Mouse (Mus musculus) CH12.LX (cell line): ENCODE results near the gene Uox. TPM values are rescaled to one million over a fixed set of nuclear protein-coding genes. Genes with fewer than 3 reads are reported as not detected.

Experiments used
- DNase-seq: peaks from one replicate; pipeline ENCODE4 v3.0.0-alpha.2; 2013; ENCODE audit errors: extremely low read depth
- H3K27ac ChIP-seq: 2 replicates; pipeline ENCODE4 v1.5.1; 2012; ENCODE audit warnings: low read depth, mild to moderate bottlenecking, control low read depth, moderate library complexity; ENCODE audit not compliant: insufficient read depth
- H3K27me3 ChIP-seq: replicated peaks from 2 replicates; pipeline ENCODE3; 2012; ENCODE audit warnings: inconsistent platforms
- H3K36me3 ChIP-seq, 2 experiments: replicated peaks in 1 of 2; 2 replicates each; pipeline versions ENCODE3 to v1.6.1; 2012; ENCODE audit warnings: inconsistent platforms in 1 of 2, low read length in 1 of 2, mild to moderate bottlenecking in 1 of 2, mixed read lengths in 1 of 2, moderate library complexity in 1 of 2; ENCODE audit not compliant: control insufficient read depth in 1 of 2, insufficient read depth in 1 of 2
- H3K4me1 ChIP-seq, 2 experiments: 2 replicates each; pipeline ENCODE4 v1.6.1; 2012; ENCODE audit warnings: inconsistent platforms in 1 of 2, moderate library complexity in 1 of 2; ENCODE audit not compliant: insufficient read depth in 2 of 2, control insufficient read depth in 1 of 2
- H3K4me2 ChIP-seq: 2 replicates; pipeline ENCODE4 v1.6.1; 2012; ENCODE audit warnings: low read depth, mild to moderate bottlenecking, control low read depth; ENCODE audit not compliant: poor library complexity, insufficient read depth, severe bottlenecking
- H3K4me3 ChIP-seq, 3 experiments: fragments of 150-350 bp in 1 of 3; sonication (generic) in 1 of 3; replicated peaks in 1 of 3; 2 replicates each; pipeline versions ENCODE3 to v1.5.1; 2011 to 2012; ENCODE audit warnings: low read depth in 2 of 3, low read length in 2 of 3, mild to moderate bottlenecking in 2 of 3, moderate library complexity in 2 of 3, control low read depth in 1 of 3, improper control_type of control experiment in 1 of 3, inconsistent platforms in 1 of 3, mixed read lengths in 1 of 3; ENCODE audit not compliant: poor library complexity in 1 of 3
- H3K79me2 ChIP-seq: replicated peaks from 2 replicates; pipeline ENCODE4 v1.6.1; 2012; ENCODE audit warnings: mild to moderate bottlenecking, moderate library complexity; ENCODE audit not compliant: control insufficient read depth, poor library complexity, insufficient read depth, severe bottlenecking; ENCODE audit errors: extremely low read depth
- H3K9ac ChIP-seq: 2 replicates; pipeline ENCODE4 v1.6.1; 2012; ENCODE audit warnings: low read depth, mild to moderate bottlenecking, control low read depth, moderate library complexity; ENCODE audit not compliant: insufficient read depth
- H3K9me3 ChIP-seq: replicated peaks from 2 replicates; pipeline ENCODE3; 2012; ENCODE audit warnings: low read length, inconsistent platforms, mixed read lengths
- BHLHE40 ChIP-seq: IDR thresholded peaks from 2 replicates; pipeline ENCODE4 v1.6.1; 2011; ENCODE audit warnings: mild to moderate bottlenecking, low read depth, low read length, improper control_type of control experiment
- E2F4 ChIP-seq: IDR thresholded peaks from 2 replicates; pipeline ENCODE4 v1.6.1; 2011; ENCODE audit warnings: low read depth, low read length, improper control_type of control experiment; ENCODE audit not compliant: insufficient replicate concordance
- ELF1 ChIP-seq: IDR thresholded peaks from 2 replicates; pipeline ENCODE4 v1.6.1; 2014; ENCODE audit warnings: low read depth, mild to moderate bottlenecking, inconsistent platforms, low read length, improper control_type of control experiment
- IRF4 ChIP-seq: IDR thresholded peaks from 2 replicates; pipeline ENCODE4 v1.6.1; 2014; ENCODE audit warnings: low read depth, mild to moderate bottlenecking, inconsistent platforms, low read length, improper control_type of control experiment
- JUN ChIP-seq: IDR thresholded peaks from 2 replicates; pipeline ENCODE4 v1.6.1; 2011; ENCODE audit warnings: low read depth, mild to moderate bottlenecking, low read length, improper control_type of control experiment, moderate library complexity; ENCODE audit not compliant: insufficient read depth
- JUND ChIP-seq: conservative IDR thresholded peaks from 2 replicates; pipeline ENCODE4 v1.6.1; 2011; ENCODE audit warnings: low read depth, low read length, improper control_type of control experiment
- MAX ChIP-seq: IDR thresholded peaks from 2 replicates; pipeline ENCODE4 v1.6.1; 2011; ENCODE audit warnings: low read length, improper control_type of control experiment
- MAZ ChIP-seq: IDR thresholded peaks from 2 replicates; pipeline ENCODE4 v1.6.1; 2012; ENCODE audit warnings: low read depth, mild to moderate bottlenecking, inconsistent platforms, low read length, improper control_type of control experiment, moderate library complexity
- MXI1 ChIP-seq: IDR thresholded peaks from 2 replicates; pipeline ENCODE4 v1.6.1; 2011; ENCODE audit warnings: mild to moderate bottlenecking, low read depth, low read length, improper control_type of control experiment
- NELFE ChIP-seq: IDR thresholded peaks from 2 replicates; pipeline ENCODE4 v1.6.1; 2011; ENCODE audit warnings: low read depth, low read length, improper control_type of control experiment
- PAX5 ChIP-seq: IDR thresholded peaks from 2 replicates; pipeline ENCODE4 v1.6.1; 2012; ENCODE audit warnings: low read length, inconsistent platforms, mixed read lengths
- RCOR1 ChIP-seq: conservative IDR thresholded peaks from 2 replicates; pipeline ENCODE4 v1.6.1; 2012; ENCODE audit warnings: low read depth, mild to moderate bottlenecking, inconsistent platforms, low read length, improper control_type of control experiment
- TCF12 ChIP-seq: IDR thresholded peaks from 2 replicates; pipeline ENCODE4 v1.6.1; 2014; ENCODE audit warnings: low read depth, mild to moderate bottlenecking, inconsistent platforms, low read length, improper control_type of control experiment
- USF1 ChIP-seq: IDR thresholded peaks from 2 replicates; pipeline ENCODE4 v1.6.1; 2014; ENCODE audit warnings: low read depth, mild to moderate bottlenecking, inconsistent platforms, low read length, improper control_type of control experiment
- ZKSCAN1 ChIP-seq: IDR thresholded peaks from 2 replicates; pipeline ENCODE4 v1.6.1; 2012; ENCODE audit warnings: low read depth, inconsistent platforms, low read length, improper control_type of control experiment, borderline replicate concordance
- dilution Hi-C: fragments of 300-500 bp; cut with MboI; formaldehyde crosslinking; loops from 2 replicates; pipeline ENCODE4 v1.14.3; 2020; ENCODE audit warnings: low sequenced_read_pairs; ENCODE audit not compliant: extremely low pct_unique_long_range_greater_than_20kb, extremely low pct_ligation_motif_present
- in situ Hi-C: fragments of 300-500 bp; cut with MboI; formaldehyde crosslinking; loops from 3 replicates; pipeline ENCODE4 v1.14.3; 2019; ENCODE audit warnings: low sequenced_read_pairs, low pct_ligation_motif_present, low pct_unique_long_range_greater_than_20kb, mixed read lengths
- polyA plus RNA-seq: library from polyadenylated mRNA; unstranded; fragments of >175 nt; gene quantifications from 2 replicates; pipeline ENCODE4 v1.2.1, GENCODE M21; 2012; ENCODE audit warnings: low read depth; ENCODE audit not compliant: insufficient read length
- total RNA-seq, 2 experiments: library from RNA; depleted of rRNA; stranded (reverse); fragments of 300-350 nt in 1 of 2; fragments of >200 nt in 1 of 2; gene quantifications; 2 replicates each; pipeline ENCODE4 v1.2.3; 2012 to 2014

The Uox gene
- total and polyA plus RNA-seq, 3 experiments = not detected

DNA sequence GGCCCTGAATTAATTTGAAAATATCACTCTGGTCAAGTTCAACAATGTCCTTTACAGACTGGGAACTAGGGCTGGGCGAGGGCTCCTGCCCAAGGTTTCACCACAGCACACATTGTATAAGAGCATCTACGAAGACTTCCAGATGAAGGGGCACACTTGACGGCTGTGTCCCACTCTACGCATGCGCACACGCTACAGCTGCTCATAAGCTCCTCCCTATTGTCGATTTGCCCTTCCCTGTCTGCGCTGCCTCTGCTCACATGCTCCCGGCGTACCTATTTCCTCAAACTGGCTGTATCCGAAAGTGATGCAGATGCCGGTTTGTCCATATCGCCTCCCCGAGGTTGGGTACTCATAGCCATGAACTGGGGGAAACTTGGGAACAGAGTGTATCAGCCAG lies 16.4 kb downstream of the Uox start:
- Histone ChIP-seq H3K27ac (no peak overlapping the region), H3K79me2 (no peaks in the 10 kb centered on the region), H3K4me2 (no peak overlapping the region), H3K27me3 (no peaks in the 10 kb centered on the region), H3K36me3 (no peaks in the 10 kb centered on the region), H3K9me3 (no peaks in the 10 kb centered on the region), H3K9ac (no peak overlapping the region), H3K4me3 (no peak overlapping the region), H3K4me1 (peaks cover 10 to 24% of the 10 kb centered on the region in 2 experiments; a peak in 3 of 4 replicates)
- dilution Hi-C loops = no loop called here
- in situ Hi-C loops = loop anchor here (10.0 kb wide), 1 partner anchor 328 kb away; no protein-coding TSS in a partner anchor
- no peak for DNase-seq
- TF ChIP-seq PAX5 (no peak), JUN (no peak), TCF12 (no peak), RCOR1 (no peak), IRF4 (no peak), NELFE (no peak), MAX (no peak), BHLHE40 (no peak), E2F4 (no peak), MXI1 (no peak)

DNA sequence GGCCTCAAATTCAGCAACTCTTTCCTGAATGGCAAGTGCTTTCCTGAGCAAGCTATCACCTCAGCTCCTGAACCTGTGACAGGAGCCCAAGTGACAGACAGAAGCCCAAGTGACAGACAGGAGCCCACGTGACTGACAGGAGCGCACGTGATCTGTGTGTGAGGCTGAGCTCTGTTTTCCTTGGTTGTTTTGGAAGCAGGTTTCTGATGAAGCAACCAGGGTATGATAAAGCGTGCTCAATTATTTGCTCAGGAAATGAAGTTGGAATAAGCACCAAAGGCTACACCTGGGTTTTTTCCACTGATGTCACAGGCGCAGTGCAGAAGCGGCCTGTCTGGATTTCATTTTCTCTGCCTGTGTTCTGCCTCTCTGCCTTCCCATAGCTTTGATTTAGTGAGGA lies 19.3 kb downstream of the Uox start:
- Histone ChIP-seq H3K4me2 (no peak overlapping the region), H3K79me2 (no peaks in the 10 kb centered on the region)
- TF ChIP-seq ELF1 = no peak
- TF ChIP-seq NELFE = no peak
- TF ChIP-seq MXI1 = no peak
- peak; percentile 18; the same call in 1 of the 2 replicates for TF ChIP-seq USF1
- no peak for TF ChIP-seq MAZ
- TF ChIP-seq RCOR1 = no peak
- TF ChIP-seq JUND = no peak
- no peak for TF ChIP-seq ZKSCAN1
- TF ChIP-seq BHLHE40 = peak; percentile 44; the same call in 1 of the 2 replicates
- TF ChIP-seq, all 38 proteins: peak for 2
- no peaks in the 10 kb centered on the region for H3K36me3 ChIP-seq
- H3K27ac ChIP-seq = no peak overlapping the region
- H3K4me1 ChIP-seq = peaks cover 7% of the 10 kb centered on the region in 2 experiments; a peak in 3 of 4 replicates
- H3K9me3 ChIP-seq = no peaks in the 10 kb centered on the region
- H3K9ac ChIP-seq = no peak overlapping the region
- dilution Hi-C loops = no loop called here
- H3K4me3 ChIP-seq = no peak overlapping the region
- in situ Hi-C loops = loop anchor here (10.0 kb wide), 1 partner anchor 325 kb away; no protein-coding TSS in a partner anchor
- DNase-seq = no peak
- H3K27me3 ChIP-seq = no peaks in the 10 kb centered on the region
